Mouse (Mus musculus): ENCODE data around the gene Rsbn1l. TPM values are rescaled to one million over a fixed set of nuclear protein-coding genes. Genes with fewer than 3 reads are reported as not detected.
"Not testable (repeated sequence)": the region's sequence is repeated elsewhere in the genome, so short reads cannot be mapped to it uniquely, and the experiment has no call there.

Rsbn1l gene
- total RNA-seq, 4 experiments from 2014 or later, result 13.3 to 14.5 (median 14.2) TPM

DNA sequence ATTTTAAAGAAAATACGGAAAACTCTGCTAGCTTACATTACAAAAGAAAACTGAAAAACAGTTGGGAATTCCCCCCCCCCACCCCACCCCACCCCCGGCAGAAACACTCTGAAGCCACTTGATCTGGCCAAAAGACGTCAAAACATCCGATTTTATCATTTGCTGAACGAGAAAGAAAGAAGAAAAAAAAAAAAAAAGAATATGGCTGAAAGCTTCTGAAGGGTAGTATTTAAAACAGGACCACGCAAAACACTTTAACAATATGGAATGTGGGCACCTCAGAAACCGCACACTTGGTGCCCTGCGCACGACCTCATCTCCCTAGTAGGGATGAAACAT, 5.7 kb downstream of the Rsbn1l start:
- DNase-seq (ENCODE audit: low spot score), result no peak

DNA sequence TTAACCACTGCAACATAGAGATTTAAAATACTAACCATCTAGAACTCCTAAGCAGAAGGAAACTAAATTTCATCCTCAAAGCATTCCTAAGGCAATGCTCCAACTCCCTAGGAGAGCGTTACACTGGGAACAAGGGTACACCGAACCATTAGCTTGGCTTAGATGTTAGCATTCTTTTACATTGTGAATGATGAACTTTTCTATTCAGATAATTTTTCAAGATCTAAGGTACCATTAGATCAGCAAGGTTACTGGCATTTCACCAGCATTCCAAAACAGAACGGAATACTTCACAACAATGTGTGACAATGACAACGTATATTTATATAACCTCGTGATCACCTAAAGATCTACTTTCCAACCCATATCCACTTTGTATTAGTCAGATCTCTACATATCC, 6.1 kb downstream of the Rsbn1l start:
- no peak for DNase-seq (ENCODE audit: low spot score)

DNA sequence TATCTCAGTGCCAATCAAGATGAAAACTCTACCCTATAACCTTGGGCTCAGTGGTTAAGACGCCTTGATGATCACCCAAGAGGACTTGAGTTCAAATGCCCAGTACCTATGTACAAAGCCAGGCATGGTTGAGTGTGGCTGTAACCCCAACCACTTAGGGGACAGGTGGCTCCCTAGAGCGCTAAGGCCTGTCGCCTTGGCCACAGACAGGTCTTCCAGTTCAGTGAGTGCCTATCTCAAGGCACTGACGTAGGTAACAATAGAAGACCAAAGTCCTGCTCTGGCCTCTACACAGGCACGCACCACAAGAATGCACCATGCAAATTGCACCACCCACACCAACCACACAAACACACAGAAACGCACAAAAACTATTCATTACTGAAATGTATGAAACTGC, 9.3 kb downstream of the Rsbn1l start:
- DNase-seq (ENCODE audit: low spot score), result no peak

GRCm38 (mm10) chr5:20944961-20945748, 11.0 kb downstream of the Rsbn1l start:
- peak; percentile 51 for DNase-seq (ENCODE audit: low spot score)

DNA sequence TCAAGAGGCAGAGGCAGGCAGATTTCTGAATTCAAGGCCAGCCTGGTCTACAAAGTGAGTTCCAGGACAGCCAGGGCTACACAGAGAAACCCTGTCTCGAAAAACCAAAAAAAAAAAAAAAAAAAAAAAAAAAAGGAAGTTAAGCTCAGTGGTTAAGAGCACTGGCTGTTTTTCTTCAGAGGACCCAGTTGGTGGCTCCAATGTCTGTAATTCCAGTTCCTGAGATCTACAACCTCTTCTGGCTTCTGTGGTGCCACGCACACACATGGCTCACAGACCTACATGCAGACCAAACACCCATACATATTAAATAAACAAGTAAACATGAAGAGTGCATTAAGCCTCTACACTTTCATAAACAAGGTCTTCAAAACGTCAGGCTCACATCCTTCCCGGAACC, 12.4 kb downstream of the Rsbn1l start:
- not testable (repeated sequence) for DNase-seq (ENCODE audit: low spot score)

DNA sequence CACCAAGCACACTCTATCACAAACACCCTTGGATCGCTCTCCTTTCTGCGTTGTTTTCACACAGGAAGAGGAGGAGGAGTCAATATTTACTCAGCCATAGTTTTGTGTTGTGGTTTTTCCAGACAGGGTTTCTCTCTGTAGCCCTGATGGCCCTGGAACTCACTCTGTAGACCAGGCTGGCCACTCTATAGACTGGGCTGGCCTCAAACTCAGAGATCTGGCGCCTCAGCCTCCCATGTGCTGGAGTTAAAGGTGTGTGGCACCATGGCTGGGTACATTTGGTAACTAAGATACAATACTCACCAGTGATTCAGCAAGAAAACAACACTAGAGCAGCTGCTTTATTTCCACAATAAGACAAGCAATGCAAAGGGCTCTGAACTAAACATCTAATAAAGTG, 13.7 kb downstream of the Rsbn1l start:
- DNase-seq (ENCODE audit: low spot score), result no peak

- DNase-seq (ENCODE audit: low spot score), result peak; percentile 64
Observed at GRCm38 (mm10) chr5:20941205-20941604, 15.0 kb downstream of the Rsbn1l start.

DNA sequence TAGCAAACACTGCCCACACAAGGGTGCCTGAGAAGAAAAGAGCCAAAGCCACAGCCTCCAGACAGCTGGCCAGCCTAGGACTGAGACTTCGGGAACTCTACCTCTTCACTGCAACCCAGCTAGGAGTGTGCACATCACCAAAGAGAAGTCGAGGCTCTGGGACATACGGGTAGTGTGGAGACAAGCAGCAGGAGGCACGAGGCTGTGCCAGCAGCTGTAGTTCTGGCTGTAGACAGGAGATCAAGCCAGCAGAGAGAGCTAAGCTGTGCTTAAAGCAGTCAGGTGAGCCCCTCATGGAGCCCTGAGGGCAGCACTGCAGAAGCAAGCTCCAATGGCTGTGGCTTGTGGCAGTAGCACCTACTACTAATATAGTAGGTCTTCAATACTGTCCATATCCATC, 15.5 kb downstream of the Rsbn1l start:
- DNase-seq (ENCODE audit: low spot score), result no peak

- DNase-seq (ENCODE audit: low spot score), result peak; percentile 45
Observed at GRCm38 (mm10) chr5:20940040-20940571, 16.1 kb downstream of the Rsbn1l start.

- DNase-seq (ENCODE audit: low spot score), result no peak
Observed at GRCm38 (mm10) chr5:20938523-20938922, 17.7 kb downstream of the Rsbn1l start.

GRCm38 (mm10) chr5:20935934-20936333, 20.3 kb downstream of the Rsbn1l start:
- DNase-seq (ENCODE audit: low spot score), result no peak

DNA sequence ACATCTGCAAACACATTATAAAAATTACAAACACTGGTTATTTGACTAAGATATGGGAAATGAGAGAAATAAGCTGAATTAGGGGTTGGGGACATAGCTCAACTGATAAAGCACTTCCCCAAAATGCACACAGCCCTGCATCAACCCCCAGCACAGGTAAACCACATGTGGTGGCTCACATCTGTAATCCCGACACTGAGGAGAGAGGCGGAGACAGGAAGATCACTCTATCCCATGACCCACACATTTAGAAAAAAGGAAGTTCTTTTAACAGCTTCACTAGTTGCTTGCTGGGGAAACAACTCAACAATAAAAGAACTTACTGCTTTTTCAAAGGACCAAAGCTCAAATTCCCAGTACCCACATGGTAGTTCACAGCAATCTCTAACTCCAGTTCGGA, 23.6 kb downstream of the Rsbn1l start:
- no peak for DNase-seq (ENCODE audit: low spot score)

DNA sequence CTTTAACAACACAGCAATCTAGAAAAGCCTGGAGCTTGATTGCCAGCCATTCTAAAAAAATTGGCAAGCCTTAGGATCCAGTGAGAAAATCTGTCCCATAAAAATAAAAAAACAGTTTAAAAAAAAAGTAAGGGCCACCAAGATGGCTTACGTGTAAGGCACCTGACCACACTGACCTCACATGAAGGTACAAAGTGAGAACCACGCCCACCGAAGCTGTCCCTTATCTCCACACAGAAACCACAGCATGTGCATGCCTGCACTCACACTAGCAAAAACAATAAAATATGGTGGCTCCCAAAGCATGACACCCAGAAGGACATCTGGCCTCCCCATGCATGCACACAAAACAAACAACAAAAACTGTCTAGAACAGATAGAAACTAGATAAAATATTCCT, 24.9 kb downstream of the Rsbn1l start:
- no peak for DNase-seq (ENCODE audit: low spot score)

DNA sequence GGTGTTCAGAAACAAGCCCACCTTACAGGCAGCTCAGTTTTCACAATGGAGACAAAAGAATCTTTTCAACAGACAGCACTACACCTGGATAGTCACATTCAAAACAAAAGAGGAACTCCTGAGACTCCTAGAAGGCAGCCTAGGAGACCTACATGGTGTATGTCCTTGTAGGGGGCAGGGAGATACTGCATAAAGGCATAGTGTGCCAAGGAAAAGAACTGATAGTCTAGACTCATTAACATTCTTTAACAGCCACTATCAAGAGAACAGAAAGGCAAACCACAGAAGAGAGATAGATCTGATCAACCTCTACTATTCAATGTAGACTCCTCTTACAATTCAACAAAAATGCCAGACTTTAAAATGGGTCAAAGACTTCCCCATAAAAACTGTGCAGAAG, 25.8 kb downstream of the Rsbn1l start:
- no peak for DNase-seq (ENCODE audit: low spot score)

DNA sequence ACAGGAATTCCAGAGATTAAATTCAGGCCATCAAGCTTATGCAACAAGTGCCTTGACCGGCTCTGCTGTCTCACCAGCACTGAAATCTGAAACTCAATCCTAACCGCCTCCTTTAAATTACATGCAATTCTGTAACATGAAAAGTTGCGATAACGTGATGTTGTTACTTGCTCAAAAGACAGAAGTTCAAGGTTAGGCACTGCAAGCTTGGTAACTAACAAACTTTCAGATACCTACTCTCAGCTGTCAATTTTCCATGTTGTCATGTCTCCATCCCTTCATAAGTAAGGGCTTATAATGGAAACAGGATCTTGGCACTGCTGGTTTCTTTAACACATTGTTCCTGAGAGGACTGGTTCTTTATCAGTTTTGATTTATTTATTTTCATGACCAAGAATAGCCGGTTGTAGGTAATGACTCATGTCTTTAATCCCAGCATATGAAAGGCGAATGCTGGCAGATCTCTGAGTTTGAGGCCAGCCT, 26.5 kb downstream of the Rsbn1l start:
- DNase-seq (ENCODE audit: low spot score), result no peak

GRCm38 (mm10) chr5:20925451-20925850, 30.7 kb downstream of the Rsbn1l start:
- DNase-seq (ENCODE audit: low spot score), result no peak

- no peak for DNase-seq (ENCODE audit: low spot score)
Observed at GRCm38 (mm10) chr5:20924608-20925007, 31.6 kb downstream of the Rsbn1l start.

DNA sequence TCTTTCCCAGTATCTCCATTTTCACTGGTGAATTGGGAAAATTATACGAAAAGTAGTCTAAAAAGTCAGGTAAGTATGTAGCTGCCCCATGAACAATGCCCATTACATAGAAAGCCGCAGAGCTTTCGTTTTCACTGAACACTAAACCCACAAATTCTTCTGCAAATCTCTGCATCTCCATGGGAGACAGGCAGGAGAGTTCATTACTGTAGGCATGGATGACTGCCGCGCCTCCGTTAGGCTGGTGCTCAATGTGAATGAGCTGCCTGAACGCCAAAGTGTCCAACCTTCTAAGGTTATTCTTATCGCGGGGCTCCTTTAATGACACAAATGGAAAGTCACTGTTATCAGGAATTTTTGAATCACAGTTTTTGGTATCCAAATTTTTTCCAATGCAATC, 36.6 kb downstream of the Rsbn1l start:
- DNase-seq (ENCODE audit: low spot score), result no peak

DNA sequence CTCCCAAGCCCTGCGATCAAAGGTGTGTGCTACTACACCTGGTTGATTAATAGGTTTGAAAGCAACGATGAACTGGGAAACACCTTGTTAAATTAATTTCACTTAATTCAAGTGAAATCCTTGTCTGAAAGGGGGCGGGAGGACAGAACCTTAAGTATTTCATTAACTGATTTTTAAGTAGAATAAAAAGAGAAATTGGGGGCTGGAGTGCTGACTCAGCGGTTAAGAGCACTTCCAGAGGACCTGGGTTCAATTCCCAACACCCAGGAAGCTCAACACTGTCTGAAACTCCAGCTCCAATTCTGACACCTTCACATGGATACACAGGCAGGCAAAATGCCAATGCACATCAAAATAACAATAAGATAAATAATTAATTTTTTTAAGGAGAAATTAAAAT, 37.2 kb downstream of the Rsbn1l start:
- no peak for DNase-seq (ENCODE audit: low spot score)

- DNase-seq (ENCODE audit: low spot score), result peak; percentile 63
Observed at GRCm38 (mm10) chr5:20913372-20914275, 42.6 kb downstream of the Rsbn1l start.

GRCm38 (mm10) chr5:20911741-20912140, 44.5 kb downstream of the Rsbn1l start:
- no peak for DNase-seq (ENCODE audit: low spot score)

- DNase-seq (ENCODE audit: low spot score), result no peak
Observed at GRCm38 (mm10) chr5:20906191-20906590, 50.0 kb downstream of the Rsbn1l start.

DNA sequence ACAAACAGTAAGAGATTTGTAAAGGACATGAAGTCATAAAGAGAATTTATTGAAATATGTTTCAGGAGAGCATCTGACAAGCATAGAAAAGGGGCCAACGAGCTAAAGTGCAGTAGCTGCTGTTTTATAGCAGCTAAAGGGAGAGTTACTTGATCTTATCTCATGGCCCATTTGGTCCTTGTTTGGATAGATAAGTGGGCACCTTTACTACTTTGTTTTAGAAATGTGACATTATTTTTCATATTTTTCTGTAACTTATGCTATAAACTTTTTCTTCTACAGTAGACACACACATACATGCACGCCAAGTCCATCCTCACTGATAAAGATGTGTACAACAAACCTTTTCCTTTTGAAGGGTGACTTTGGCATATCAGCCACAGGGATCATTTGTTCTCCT, 50.8 kb downstream of the Rsbn1l start:
- DNase-seq (ENCODE audit: low spot score), result no peak
